Mouse (Mus musculus): Measurements from ENCODE around the gene Foxo1. TPM values are rescaled to one million over a fixed set of nuclear protein-coding genes. Genes with fewer than 3 reads are reported as not detected.

Gene Foxo1
- polyA plus RNA-seq, 1 experiment: 8.5 TPM

GRCm38 (mm10) chr3:52275037-52275555 lies 7.0 kb downstream of the Foxo1 start:
- TF ChIP-seq CTCF (IDR thresholded peaks at IDR 0.05; ENCODE audit: extremely low read depth, insufficient read depth, low read length) (no peak), POLR2A (IDR thresholded peaks at IDR 0.05; ENCODE audit: extremely low read depth, insufficient read depth, low read length) (no peak)
- Histone ChIP-seq H3K4me1 (ENCODE audit: control insufficient read depth, insufficient read depth, low read length) (no peaks in the 10 kb centered on the region; the same call in 1 of the 2 replicates), H3K27ac (ENCODE audit: insufficient read depth, low read length) (no peak overlapping the region), H3K4me3 (ENCODE audit: insufficient read depth, low read length) (no peak overlapping the region)

GRCm38 (mm10) chr3:52280681-52281080 lies 12.5 kb downstream of the Foxo1 start:
- Histone ChIP-seq H3K4me3 (ENCODE audit: insufficient read depth, low read length) (no peak overlapping the region), H3K4me1 (ENCODE audit: control insufficient read depth, insufficient read depth, low read length) (no peaks in the 10 kb centered on the region), H3K27ac (ENCODE audit: insufficient read depth, low read length) (no peak overlapping the region)
- TF ChIP-seq CTCF (IDR thresholded peaks at IDR 0.05; ENCODE audit: extremely low read depth, insufficient read depth, low read length) (no peak), POLR2A (IDR thresholded peaks at IDR 0.05; ENCODE audit: extremely low read depth, insufficient read depth, low read length) (no peak)

- TF ChIP-seq CTCF (IDR thresholded peaks at IDR 0.05; ENCODE audit: extremely low read depth, insufficient read depth, low read length) (no peak), POLR2A (IDR thresholded peaks at IDR 0.05; ENCODE audit: extremely low read depth, insufficient read depth, low read length) (no peak)
- H3K27ac ChIP-seq (ENCODE audit: insufficient read depth, low read length): no peak overlapping the region
- H3K4me3 ChIP-seq (ENCODE audit: insufficient read depth, low read length): no peak overlapping the region
- H3K4me1 ChIP-seq (ENCODE audit: control insufficient read depth, insufficient read depth, low read length): no peaks in the 10 kb centered on the region
Measured at GRCm38 (mm10) chr3:52281882-52282281, 13.7 kb downstream of the Foxo1 start.

GRCm38 (mm10) chr3:52282369-52282768 lies 14.2 kb downstream of the Foxo1 start:
- no peaks in the 10 kb centered on the region for H3K4me1 ChIP-seq (ENCODE audit: control insufficient read depth, insufficient read depth, low read length)
- no peak overlapping the region for H3K27ac ChIP-seq (ENCODE audit: insufficient read depth, low read length)
- H3K4me3 ChIP-seq (ENCODE audit: insufficient read depth, low read length): no peak overlapping the region
- TF ChIP-seq POLR2A (IDR thresholded peaks at IDR 0.05; ENCODE audit: extremely low read depth, insufficient read depth, low read length) (no peak), CTCF (IDR thresholded peaks at IDR 0.05; ENCODE audit: extremely low read depth, insufficient read depth, low read length) (no peak)

- H3K27ac ChIP-seq (ENCODE audit: insufficient read depth, low read length): no peak overlapping the region
- H3K4me1 ChIP-seq (ENCODE audit: control insufficient read depth, insufficient read depth, low read length): no peaks in the 10 kb centered on the region
- TF ChIP-seq CTCF (IDR thresholded peaks at IDR 0.05; ENCODE audit: extremely low read depth, insufficient read depth, low read length) (no peak), POLR2A (IDR thresholded peaks at IDR 0.05; ENCODE audit: extremely low read depth, insufficient read depth, low read length) (no peak)
- H3K4me3 ChIP-seq (ENCODE audit: insufficient read depth, low read length): no peak overlapping the region
Measured at GRCm38 (mm10) chr3:52283521-52283920, 15.4 kb downstream of the Foxo1 start.

GRCm38 (mm10) chr3:52290811-52291210 lies 22.7 kb downstream of the Foxo1 start:
- no peak overlapping the region for H3K27ac ChIP-seq (ENCODE audit: insufficient read depth, low read length)
- no peak for TF ChIP-seq CTCF (IDR thresholded peaks at IDR 0.05; ENCODE audit: extremely low read depth, insufficient read depth, low read length)
- no peak for TF ChIP-seq POLR2A (IDR thresholded peaks at IDR 0.05; ENCODE audit: extremely low read depth, insufficient read depth, low read length)
- H3K4me3 ChIP-seq (ENCODE audit: insufficient read depth, low read length): no peak overlapping the region
- no peaks in the 10 kb centered on the region; the same call in 1 of the 2 replicates for H3K4me1 ChIP-seq (ENCODE audit: control insufficient read depth, insufficient read depth, low read length)

GRCm38 (mm10) chr3:52292498-52292897 lies 24.4 kb downstream of the Foxo1 start:
- TF ChIP-seq CTCF (IDR thresholded peaks at IDR 0.05; ENCODE audit: extremely low read depth, insufficient read depth, low read length) (no peak), POLR2A (IDR thresholded peaks at IDR 0.05; ENCODE audit: extremely low read depth, insufficient read depth, low read length) (no peak)
- Histone ChIP-seq H3K4me3 (ENCODE audit: insufficient read depth, low read length) (no peak overlapping the region), H3K4me1 (ENCODE audit: control insufficient read depth, insufficient read depth, low read length) (no peaks in the 10 kb centered on the region; the same call in 1 of the 2 replicates), H3K27ac (ENCODE audit: insufficient read depth, low read length) (no peak overlapping the region)

GRCm38 (mm10) chr3:52293946-52294345 lies 25.8 kb downstream of the Foxo1 start:
- H3K4me1 ChIP-seq (ENCODE audit: control insufficient read depth, insufficient read depth, low read length): peaks cover 3% of the 10 kb centered on the region; the same call in 1 of the 2 replicates
- no peak overlapping the region for H3K27ac ChIP-seq (ENCODE audit: insufficient read depth, low read length)
- TF ChIP-seq CTCF (IDR thresholded peaks at IDR 0.05; ENCODE audit: extremely low read depth, insufficient read depth, low read length): no peak
- no peak for TF ChIP-seq POLR2A (IDR thresholded peaks at IDR 0.05; ENCODE audit: extremely low read depth, insufficient read depth, low read length)
- no peak overlapping the region for H3K4me3 ChIP-seq (ENCODE audit: insufficient read depth, low read length)

- no peak for TF ChIP-seq POLR2A (IDR thresholded peaks at IDR 0.05; ENCODE audit: extremely low read depth, insufficient read depth, low read length)
- TF ChIP-seq CTCF (IDR thresholded peaks at IDR 0.05; ENCODE audit: extremely low read depth, insufficient read depth, low read length): no peak
- peaks cover 6% of the 10 kb centered on the region for H3K4me1 ChIP-seq (ENCODE audit: control insufficient read depth, insufficient read depth, low read length)
- no peak overlapping the region for H3K27ac ChIP-seq (ENCODE audit: insufficient read depth, low read length)
- no peak overlapping the region for H3K4me3 ChIP-seq (ENCODE audit: insufficient read depth, low read length)
Measured at GRCm38 (mm10) chr3:52295688-52296087, 27.6 kb downstream of the Foxo1 start.

GRCm38 (mm10) chr3:52296224-52296760 lies 28.2 kb downstream of the Foxo1 start:
- Histone ChIP-seq H3K4me3 (ENCODE audit: insufficient read depth, low read length) (no peak overlapping the region), H3K27ac (ENCODE audit: insufficient read depth, low read length) (no peak overlapping the region), H3K4me1 (ENCODE audit: control insufficient read depth, insufficient read depth, low read length) (peaks cover 6% of the 10 kb centered on the region)
- TF ChIP-seq POLR2A (IDR thresholded peaks at IDR 0.05; ENCODE audit: extremely low read depth, insufficient read depth, low read length): no peak
- no peak for TF ChIP-seq CTCF (IDR thresholded peaks at IDR 0.05; ENCODE audit: extremely low read depth, insufficient read depth, low read length)

Measured in cortical plate, adult 2 months (tissue).